Mouse (Mus musculus) forebrain, embryonic 13.5 days (tissue): ENCODE measurements at regions not wholly inside any gene's neighbourhood (a gene's known extent, or its start where the extent isn't known, plus 50 kb on each side); places are given as distances from the start of the nearest gene placed in this dataset.

Experiments
- ATAC-seq: fragments of 200-750 bp; cut with Nextera tagmentation; 2 replicates; pipeline ENCODE4 v1.8.0; 2017
- H3K27ac ChIP-seq: fragments of 300-500 bp; sonication (generic); 2 replicates; pipeline ENCODE4 v1.5.1; 2015; ENCODE audit warnings: inconsistent platforms, mild to moderate bottlenecking, moderate library complexity
- H3K27me3 ChIP-seq: fragments of 300-500 bp; sonication (generic); 2 replicates; pipeline ENCODE4 v1.6.1; 2015; ENCODE audit warnings: mild to moderate bottlenecking, inconsistent platforms
- H3K36me3 ChIP-seq: fragments of 300-500 bp; sonication (generic); 2 replicates; pipeline ENCODE4 v1.6.1; 2015; ENCODE audit warnings: mild to moderate bottlenecking, inconsistent platforms; ENCODE audit not compliant: poor library complexity, severe bottlenecking
- H3K4me1 ChIP-seq: fragments of 300-500 bp; sonication (generic); 2 replicates; pipeline ENCODE4 v1.6.1; 2015; ENCODE audit warnings: inconsistent platforms
- H3K4me2 ChIP-seq: fragments of 300-500 bp; sonication (generic); 2 replicates; pipeline ENCODE4 v1.6.1; 2015; ENCODE audit warnings: inconsistent platforms, mild to moderate bottlenecking, moderate library complexity
- H3K4me3 ChIP-seq: fragments of 300-500 bp; sonication (generic); 2 replicates; pipeline ENCODE4 v1.5.1; 2015; ENCODE audit warnings: mild to moderate bottlenecking, inconsistent platforms
- H3K9ac ChIP-seq: fragments of 300-500 bp; sonication (generic); 2 replicates; pipeline ENCODE4 v1.6.1; 2015; ENCODE audit warnings: mild to moderate bottlenecking, inconsistent platforms
- H3K9me3 ChIP-seq: fragments of 300-500 bp; sonication (generic); replicated peaks from 2 replicates; pipeline ENCODE4 v1.6.1; 2016; ENCODE audit warnings: inconsistent platforms
- WGBS: fragments of 180-500 bp; shearing (Covaris S2); methylation state at CpG from one replicate; pipeline ENCODE4 v1.1.7; 2015; 5-methylcytosine and 5-hydroxymethylcytosine counted together

DNA sequence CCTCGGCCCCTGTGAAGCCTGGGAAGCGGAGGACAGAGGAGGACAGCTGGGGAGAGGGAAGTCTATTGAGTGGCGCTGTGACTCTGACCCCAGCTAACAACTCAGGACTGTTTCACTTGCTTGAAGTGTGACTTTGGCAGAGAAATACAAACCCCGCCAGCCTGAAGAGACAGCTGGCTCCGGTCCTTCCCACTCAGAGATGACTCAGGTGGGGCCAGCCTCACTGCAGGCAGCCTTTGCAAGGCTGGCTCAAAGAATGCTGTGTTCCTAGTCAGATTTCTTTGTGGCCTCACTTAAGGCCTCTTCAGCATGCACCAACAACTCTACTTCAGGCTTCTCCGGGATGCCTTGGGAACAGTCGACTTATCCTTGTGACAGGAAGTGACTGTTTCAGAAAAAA is 307.7 kb downstream of the 3100002H09Rik start:
- Histone ChIP-seq H3K27me3 (peaks cover 33% of the 10 kb centered on the region; the same call in 1 of the 2 replicates), H3K36me3 (no peaks in the 10 kb centered on the region), H3K4me2 (no peak overlapping the region), H3K27ac (no peak overlapping the region), H3K9ac (no peak overlapping the region), H3K4me3 (no peak overlapping the region), H3K4me1 (peaks cover 22% of the 10 kb centered on the region), H3K9me3 (no peaks in the 10 kb centered on the region)
- WGBS = 56% methylated on average over 7 of the region's 7 CpGs
- ATAC-seq = no peak

- H3K9ac ChIP-seq = no peak overlapping the region
- H3K27me3 ChIP-seq = peaks cover 28% of the 10 kb centered on the region; the same call in 1 of the 2 replicates
- H3K9me3 ChIP-seq = no peaks in the 10 kb centered on the region
- no peak overlapping the region for H3K27ac ChIP-seq
- no peak; the same call in 1 of the 2 replicates for ATAC-seq
- H3K4me2 ChIP-seq = no peak overlapping the region
- peaks cover 13% of the 10 kb centered on the region for H3K4me1 ChIP-seq
- 24% methylated on average over 10 of the region's 10 CpGs for whole genome bisulfite sequencing
- no peak overlapping the region for H3K4me3 ChIP-seq
- no peaks in the 10 kb centered on the region for H3K36me3 ChIP-seq
Measured at GRCm38 (mm10) chr4:124298667-124299437, 311.8 kb downstream of the 3100002H09Rik start.

GRCm38 (mm10) chr4:124292254-124292653 is 318.3 kb downstream of the 3100002H09Rik start:
- peaks cover 6% of the 10 kb centered on the region for H3K4me1 ChIP-seq
- H3K9me3 ChIP-seq = no peaks in the 10 kb centered on the region
- peak overlapping the region; percentile 20; the same call in 1 of the 2 replicates for H3K4me2 ChIP-seq
- no peak overlapping the region for H3K27ac ChIP-seq
- 21% methylated on average over 17 of the region's 17 CpGs for WGBS
- no peak overlapping the region for H3K4me3 ChIP-seq
- peak; percentile 63 for ATAC-seq
- peaks cover 11% of the 10 kb centered on the region; the same call in 1 of the 2 replicates for H3K27me3 ChIP-seq
- H3K9ac ChIP-seq = no peak overlapping the region
- H3K36me3 ChIP-seq = no peaks in the 10 kb centered on the region

GRCm38 (mm10) chr4:124291767-124292166 is 318.8 kb downstream of the 3100002H09Rik start:
- Histone ChIP-seq H3K9me3 (no peaks in the 10 kb centered on the region), H3K4me2 (no peak overlapping the region), H3K4me3 (no peak overlapping the region), H3K27me3 (peaks cover 9% of the 10 kb centered on the region; the same call in 1 of the 2 replicates), H3K36me3 (no peaks in the 10 kb centered on the region), H3K27ac (no peak overlapping the region), H3K4me1 (peaks cover 6% of the 10 kb centered on the region), H3K9ac (no peak overlapping the region)
- no peak for ATAC-seq
- WGBS = 70% methylated on average over 8 of the region's 8 CpGs

DNA sequence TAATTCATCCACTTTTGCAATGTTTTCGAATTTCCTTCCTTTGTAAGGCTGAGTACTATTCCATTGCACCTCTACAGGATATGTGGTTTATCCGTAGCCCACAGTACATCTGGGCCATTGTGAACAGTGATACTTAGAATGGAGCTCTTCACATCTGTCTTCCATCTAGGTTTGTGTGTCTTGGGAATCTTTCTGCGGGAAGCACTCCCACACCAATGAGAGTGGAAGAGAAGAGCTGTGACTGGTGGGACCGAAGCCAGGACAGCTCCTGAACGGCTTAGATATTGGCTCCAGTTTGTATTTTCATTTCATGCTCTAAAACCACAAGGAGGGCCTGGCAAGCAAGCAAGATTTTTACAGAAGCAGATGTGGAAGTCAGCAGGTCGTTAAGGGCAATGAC is 323.1 kb downstream of the 3100002H09Rik start:
- Histone ChIP-seq H3K27ac (no peak overlapping the region), H3K4me3 (no peak overlapping the region), H3K9ac (no peak overlapping the region), H3K36me3 (no peaks in the 10 kb centered on the region), H3K4me1 (peaks cover 4% of the 10 kb centered on the region), H3K9me3 (no peaks in the 10 kb centered on the region), H3K27me3 (peaks cover 23% of the 10 kb centered on the region), H3K4me2 (no peak overlapping the region)
- WGBS = 81% methylated on average over 6 of the region's 6 CpGs
- ATAC-seq = no peak

GRCm38 (mm10) chr4:124278681-124279080 is 331.9 kb downstream of the 3100002H09Rik start:
- Histone ChIP-seq H3K27me3 (peaks cover 67% of the 10 kb centered on the region), H3K27ac (peak overlapping the region; percentile 41; the same call in 1 of the 2 replicates), H3K9me3 (no peaks in the 10 kb centered on the region), H3K36me3 (no peaks in the 10 kb centered on the region), H3K4me1 (peaks cover 28% of the 10 kb centered on the region), H3K4me2 (peak overlapping the region; percentile 21), H3K9ac (peak overlapping the region; percentile 23; the same call in 1 of the 2 replicates), H3K4me3 (no peak overlapping the region)
- WGBS = 6% methylated on average over 10 of the region's 10 CpGs
- ATAC-seq = no peak

GRCm38 (mm10) chr4:124277456-124278181 is 333.0 kb downstream of the 3100002H09Rik start:
- H3K9me3 ChIP-seq = 0 out of 2 replicates have a peak, but pooled peaks cover 2% of the 10 kb centered on the region
- peak overlapping the region; percentile 39 for H3K4me3 ChIP-seq
- peaks cover 68% of the 10 kb centered on the region for H3K27me3 ChIP-seq
- peak overlapping the region; percentile 77 for H3K4me2 ChIP-seq
- 0% methylated on average over 43 of the region's 43 CpGs for WGBS
- peak; percentile 84 for ATAC-seq
- H3K4me1 ChIP-seq = peaks cover 28% of the 10 kb centered on the region
- H3K9ac ChIP-seq = peak overlapping the region; percentile 59
- no peaks in the 10 kb centered on the region for H3K36me3 ChIP-seq
- peak overlapping the region; percentile 93 for H3K27ac ChIP-seq

- H3K9ac ChIP-seq = peak overlapping the region; percentile 59
- peaks cover 28% of the 10 kb centered on the region for H3K4me1 ChIP-seq
- H3K27ac ChIP-seq = peak overlapping the region; percentile 93
- 0 out of 2 replicates have a peak, but pooled peaks cover 2% of the 10 kb centered on the region for H3K9me3 ChIP-seq
- H3K27me3 ChIP-seq = peaks cover 69% of the 10 kb centered on the region
- peak overlapping the region; percentile 39 for H3K4me3 ChIP-seq
- under 1% methylated on average over 21 of the region's 21 CpGs for WGBS
- ATAC-seq = peak; percentile 78
- peak overlapping the region; percentile 77 for H3K4me2 ChIP-seq
- no peaks in the 10 kb centered on the region for H3K36me3 ChIP-seq
Measured at GRCm38 (mm10) chr4:124276741-124277455, 333.7 kb downstream of the 3100002H09Rik start.

DNA sequence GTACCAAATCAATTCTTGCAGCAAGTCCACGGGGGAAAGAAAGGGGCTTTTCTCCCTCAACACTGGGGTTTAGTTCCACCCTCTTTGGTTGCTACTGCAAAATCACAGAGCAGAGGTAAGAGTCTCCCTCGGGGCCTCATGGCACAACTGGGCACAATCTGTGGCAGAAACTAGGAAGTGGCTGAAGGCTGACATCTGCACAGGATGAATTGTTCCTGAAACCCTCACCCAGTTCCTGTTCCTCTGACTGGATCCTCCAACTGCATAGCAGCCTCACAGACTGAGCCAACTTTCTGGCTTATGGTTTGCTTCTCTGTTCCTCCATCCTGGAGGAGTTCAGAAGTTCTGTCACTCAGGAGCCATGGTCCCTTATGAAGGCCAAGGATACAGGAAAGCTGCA is 338.6 kb downstream of the 3100002H09Rik start:
- peaks cover 10% of the 10 kb centered on the region for H3K4me1 ChIP-seq
- WGBS = 87% methylated on average over 2 of the region's 2 CpGs
- H3K9me3 ChIP-seq = 0 out of 2 replicates have a peak, but pooled peaks cover 2% of the 10 kb centered on the region

GRCm38 (mm10) chr4:124268404-124268803 is 342.2 kb downstream of the 3100002H09Rik start:
- no peak overlapping the region for H3K4me3 ChIP-seq

More for the DNA sequence above, 338.6 kb downstream of the 3100002H09Rik start:
- H3K4me3 ChIP-seq = no peak overlapping the region
- peaks cover 86% of the 10 kb centered on the region for H3K27me3 ChIP-seq
- H3K27ac ChIP-seq = no peak overlapping the region
- no peaks in the 10 kb centered on the region for H3K36me3 ChIP-seq
- no peak overlapping the region for H3K4me2 ChIP-seq
- H3K9ac ChIP-seq = no peak overlapping the region
- no peak for ATAC-seq

GRCm38 (mm10) chr4:124266573-124266972 is 344.0 kb downstream of the 3100002H09Rik start:
- 2% methylated on average over 4 of the region's 4 CpGs for WGBS
- H3K27ac ChIP-seq = no peak overlapping the region
- peak; percentile 48; the same call in 1 of the 2 replicates for ATAC-seq

More at GRCm38 (mm10) chr4:124268404-124268803, 342.2 kb downstream of the 3100002H09Rik start:
- no peaks in the 10 kb centered on the region for H3K36me3 ChIP-seq
- peaks cover 69% of the 10 kb centered on the region for H3K27me3 ChIP-seq
- peaks cover 21% of the 10 kb centered on the region for H3K4me1 ChIP-seq
- 85% methylated on average over 4 of the region's 4 CpGs for WGBS
- no peak overlapping the region for H3K27ac ChIP-seq
- ATAC-seq = no peak
- no peak overlapping the region for H3K4me2 ChIP-seq
- H3K9me3 ChIP-seq = 0 out of 2 replicates have a peak, but pooled peaks cover 2% of the 10 kb centered on the region
- H3K9ac ChIP-seq = no peak overlapping the region

More at GRCm38 (mm10) chr4:124266573-124266972, 344.0 kb downstream of the 3100002H09Rik start:
- no peak overlapping the region for H3K4me3 ChIP-seq
- H3K27me3 ChIP-seq = peaks cover 51% of the 10 kb centered on the region
- H3K4me2 ChIP-seq = no peak overlapping the region
- H3K4me1 ChIP-seq = peaks cover 21% of the 10 kb centered on the region
- H3K36me3 ChIP-seq = no peaks in the 10 kb centered on the region
- no peak overlapping the region for H3K9ac ChIP-seq
- H3K9me3 ChIP-seq = no peaks in the 10 kb centered on the region
